ENCODE assay signal across 9 mouse cellular contexts in the genomic region with DNA sequence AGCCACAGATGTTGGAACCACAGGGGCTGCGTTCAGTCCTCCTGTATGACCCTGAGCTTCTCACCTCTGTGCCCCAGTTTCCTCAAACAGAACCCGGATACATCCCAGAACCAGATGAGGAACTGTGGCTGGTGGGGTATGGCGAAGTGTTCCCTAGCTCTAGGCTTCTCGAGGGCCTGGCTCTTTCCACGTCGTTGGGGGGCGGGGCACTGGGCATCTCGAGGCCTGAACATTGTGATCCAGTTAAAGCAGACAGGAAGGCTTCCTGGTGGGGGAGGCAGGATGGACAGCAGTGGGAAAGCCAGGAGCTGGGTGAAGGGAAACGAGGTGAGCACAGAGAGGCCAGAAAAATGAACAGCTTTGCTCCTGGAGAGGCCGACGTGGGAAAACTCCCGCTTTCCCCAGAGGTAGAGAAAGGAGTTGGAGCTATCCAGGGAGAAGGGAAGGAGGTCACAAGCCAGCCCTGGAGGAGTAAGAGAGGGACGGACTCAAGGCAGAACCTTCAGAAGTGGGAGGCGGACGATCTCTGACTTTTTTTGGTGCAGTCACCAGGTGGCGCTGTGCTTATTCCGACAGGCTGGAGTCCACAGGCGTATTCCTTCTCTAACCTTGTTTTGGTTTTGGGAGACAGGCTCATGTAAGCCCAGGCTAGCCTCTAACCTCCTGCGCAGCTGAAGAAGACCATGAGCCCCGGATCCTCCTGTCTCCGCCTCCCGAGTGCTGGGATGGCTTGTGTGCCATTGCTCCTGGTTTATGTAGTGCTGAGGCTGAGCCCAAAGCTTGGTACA. TPM values are rescaled to one million over a fixed set of nuclear protein-coding genes. Genes with fewer than 3 reads are reported as not detected.
A peak's percentile ranks its signal among the peaks of the same experiment; 100 is the strongest.
DNase-seq lines count a peak whose midpoint lies in the region; ATAC-seq lines count a peak whose summit lies in the region.
"Had no signal": no experiment of that assay in that cellular context is flagged by ENCODE, and none has a peak within 500 bp of the region (broad histone marks: within the 10 kb centered on the region; RNA-seq: fewer than 3 reads in every experiment).

No protein-coding gene starts in this region.

- no peak overlapping the region for H3K27ac ChIP-seq in limb, embryonic 11.5 days (replicated peaks; ENCODE audit: low read depth, low read length)
- no peak overlapping the region for H3K27ac ChIP-seq in midbrain, embryonic 14.5 days (replicated peaks; ENCODE audit: low read depth, low read length)
- H3K27ac ChIP-seq: embryonic facial prominence, embryonic 15.5 days had no signal

- 16% methylated on average over 22 of the region's 22 CpGs for WGBS in limb, embryonic 11.5 days
- 14% methylated on average over 22 of the region's 22 CpGs for WGBS in midbrain, embryonic 14.5 days

- 0 out of 2 replicates have a peak, but pooled peaks cover 2% of the 10 kb centered on the region for H3K27me3 ChIP-seq in limb, embryonic 11.5 days (ENCODE audit: control insufficient read depth, insufficient read depth, low read length)
- H3K27me3 ChIP-seq in midbrain, embryonic 14.5 days (ENCODE audit: control insufficient read depth, insufficient read depth, low read length): no peaks in the 10 kb centered on the region; the same call in 1 of the 2 replicates

- ATAC-seq in limb, embryonic 11.5 days (ENCODE audit: insufficient number of reproducible peaks, low FRiP score, low TSS enrichment, low read depth): no peak; the same call in 1 of the 2 replicates
- ATAC-seq in midbrain, embryonic 14.5 days (ENCODE audit: low FRiP score, low TSS enrichment): 0 out of 2 replicates have a peak, but pooled peaks have one; percentile 32

- no peaks in the 10 kb centered on the region for H3K36me3 ChIP-seq in limb, embryonic 11.5 days (ENCODE audit: control insufficient read depth, insufficient read depth, low read length)
- no peaks in the 10 kb centered on the region for H3K36me3 ChIP-seq in midbrain, embryonic 14.5 days (ENCODE audit: control insufficient read depth, insufficient read depth, low read length)
- H3K36me3 ChIP-seq: embryonic facial prominence, embryonic 15.5 days had no signal

- H3K9me3 ChIP-seq in limb, embryonic 11.5 days (ENCODE audit: control insufficient read depth, low read length): no peaks in the 10 kb centered on the region
- H3K9me3 ChIP-seq in midbrain, embryonic 14.5 days (ENCODE audit: control insufficient read depth, low read length): no peaks in the 10 kb centered on the region
- H3K9me3 ChIP-seq: embryonic facial prominence, embryonic 15.5 days had no signal

- peak overlapping the region; percentile 13; the same call in 1 of the 2 replicates for H3K9ac ChIP-seq in limb, embryonic 11.5 days (ENCODE audit: low read length)
- no peak overlapping the region for H3K9ac ChIP-seq in midbrain, embryonic 14.5 days (replicated peaks; ENCODE audit: low read length)
- H3K9ac ChIP-seq: embryonic facial prominence, embryonic 15.5 days had no signal

- peak; percentile 84 for DNase-seq in urinary bladder, postnatal 14 days (ENCODE audit: low spot score)
- DNase-seq in urinary bladder, adult 2 months (ENCODE audit: low spot score): no peak
- DNase-seq in cerebellum, postnatal 25 days: peak; percentile 87 to 91
- peak; percentile 62 to 76 for DNase-seq in gastrocnemius, adult 8-10 months (ENCODE audit: low spot score in 2 of 2)
- peak; percentile 83 for DNase-seq in kidney, adult 11 months
- DNase-seq in limb, embryonic 11.5 days (ENCODE audit: low spot score): peak; percentile 90
- DNase-seq in midbrain, embryonic 14.5 days: peak; percentile 88
- DNase-seq in spleen, postnatal 10 days (ENCODE audit: low spot score in 2 of 2): peak; percentile 69 to 87

- H3K4me1 ChIP-seq in limb, embryonic 11.5 days (ENCODE audit: control insufficient read depth, insufficient read depth, low read length): peaks cover 11% of the 10 kb centered on the region
- H3K4me1 ChIP-seq in midbrain, embryonic 14.5 days (ENCODE audit: control insufficient read depth, insufficient read depth, low read length): no peaks in the 10 kb centered on the region

- H3K4me3 ChIP-seq in limb, embryonic 11.5 days (ENCODE audit: low read depth, low read length): no peak overlapping the region
- no peak overlapping the region for H3K4me3 ChIP-seq in midbrain, embryonic 14.5 days (replicated peaks; ENCODE audit: low read depth, low read length)
- H3K4me3 ChIP-seq: embryonic facial prominence, embryonic 15.5 days had no signal

- peak overlapping the region; percentile 15; the same call in 1 of the 2 replicates for H3K4me2 ChIP-seq in limb, embryonic 11.5 days (ENCODE audit: low read depth, severe bottlenecking)
- H3K4me2 ChIP-seq in midbrain, embryonic 14.5 days (ENCODE audit: low read length): no peak overlapping the region

RNA-seq across cellular contexts. Expression of gene Elane, which starts 2.6 kb away (rescaled TPM):
- 0.19 TPM in 1 of 2 replicates, not detected in the other for polyA plus RNA-seq in urinary bladder, adult 2 months (2012; rRNA removed)
- not detected for total RNA-seq in gastrocnemius, adult 8-10 months (2022)
- 0.20 TPM in 1 of 2 replicates, not detected in the other for polyA plus RNA-seq in limb, embryonic 11.5 days (2014; fragmentation: Nextera tagmentation; extraction: Ambion mirVana)
- not detected in 2 replicates for polyA plus RNA-seq in midbrain, embryonic 14.5 days (2014; fragmentation: Nextera tagmentation; extraction: Ambion mirVana)

RNA-seq across cellular contexts. Expression of gene Cfd, which starts 7.2 kb away (rescaled TPM):
- polyA plus RNA-seq in urinary bladder, adult 2 months (2012; rRNA removed): 564 and 1,194 TPM in 2 replicates
- total RNA-seq in gastrocnemius, adult 8-10 months (2022): 100 to 1,000 TPM in 1 of 4 experiments, 10 to 100 TPM in 3; 10.7 to 257 (median 39.5) TPM
- not detected in 2 replicates for polyA plus RNA-seq in limb, embryonic 11.5 days (2014; fragmentation: Nextera tagmentation; extraction: Ambion mirVana)
- polyA plus RNA-seq in midbrain, embryonic 14.5 days (2014; fragmentation: Nextera tagmentation; extraction: Ambion mirVana): not detected in 2 replicates
- polyA plus RNA-seq: embryonic facial prominence, embryonic 15.5 days had no signal

RNA-seq across cellular contexts. Expression of gene Plppr3, which starts 9.1 kb away (rescaled TPM):
- polyA plus RNA-seq in urinary bladder, adult 2 months (2012; rRNA removed): 1.8 TPM in 2 replicates
- under 1 TPM in 1 of 4 experiments, not detected in 3; 0.40 TPM for total RNA-seq in gastrocnemius, adult 8-10 months (2022)
- 95.1 and 95.7 TPM in 2 replicates for polyA plus RNA-seq in limb, embryonic 11.5 days (2014; fragmentation: Nextera tagmentation; extraction: Ambion mirVana)
- 342 and 375 TPM in 2 replicates for polyA plus RNA-seq in midbrain, embryonic 14.5 days (2014; fragmentation: Nextera tagmentation; extraction: Ambion mirVana)

RNA-seq across cellular contexts. Expression of gene Prtn3, which starts 9.2 kb away (rescaled TPM):
- polyA plus RNA-seq in urinary bladder, adult 2 months (2012; rRNA removed): 0.62 and 1.0 TPM in 2 replicates
- total RNA-seq in gastrocnemius, adult 8-10 months (2022): not detected
- polyA plus RNA-seq in limb, embryonic 11.5 days (2014; fragmentation: Nextera tagmentation; extraction: Ambion mirVana): 16.0 and 19.6 TPM in 2 replicates
- polyA plus RNA-seq in midbrain, embryonic 14.5 days (2014; fragmentation: Nextera tagmentation; extraction: Ambion mirVana): 14.9 and 16.7 TPM in 2 replicates

RNA-seq across cellular contexts. Expression of gene Med16, which starts 25.2 kb away (rescaled TPM):
- 31.7 and 40.9 TPM in 2 replicates for polyA plus RNA-seq in urinary bladder, adult 2 months (2012; rRNA removed)
- 10 to 100 TPM; 30.8 to 37.1 (median 32.9) TPM for total RNA-seq in gastrocnemius, adult 8-10 months (2022)
- 43.1 and 43.8 TPM in 2 replicates for polyA plus RNA-seq in limb, embryonic 11.5 days (2014; fragmentation: Nextera tagmentation; extraction: Ambion mirVana)
- 57.2 and 58.8 TPM in 2 replicates for polyA plus RNA-seq in midbrain, embryonic 14.5 days (2014; fragmentation: Nextera tagmentation; extraction: Ambion mirVana)

Comparison
In these comparisons a context has a peak if more than half of its experiments do, and no peak if none do; other contexts are left out.
1. RNA of gene Cfd, which starts 7.2 kb away (polyA plus RNA-seq): 564 to 1,194 TPM in urinary bladder, adult 2 months; not detected in limb, embryonic 11.5 days and not detected in midbrain, embryonic 14.5 days; every median in the first group is over 100 times any median in the second.
2. RNA of gene Plppr3, which starts 9.1 kb away (polyA plus RNA-seq): 342 to 375 TPM in midbrain, embryonic 14.5 days and 95.1 to 95.7 TPM in limb, embryonic 11.5 days; 1.8 TPM in urinary bladder, adult 2 months; every median in the first group is over 10 times any median in the second.